Mouse (Mus musculus): ENCODE data around the gene Olfr1196. TPM values are rescaled to one million over a fixed set of nuclear protein-coding genes. Genes with fewer than 3 reads are reported as not detected.
"Not testable (repeated sequence)": the region's sequence is repeated elsewhere in the genome, so short reads cannot be mapped to it uniquely, and the experiment has no call there.

Olfr1196 gene
- not detected in 2 replicates for polyA plus RNA-seq (2014; fragmentation: Nextera tagmentation; extraction: Ambion mirVana)

DNA sequence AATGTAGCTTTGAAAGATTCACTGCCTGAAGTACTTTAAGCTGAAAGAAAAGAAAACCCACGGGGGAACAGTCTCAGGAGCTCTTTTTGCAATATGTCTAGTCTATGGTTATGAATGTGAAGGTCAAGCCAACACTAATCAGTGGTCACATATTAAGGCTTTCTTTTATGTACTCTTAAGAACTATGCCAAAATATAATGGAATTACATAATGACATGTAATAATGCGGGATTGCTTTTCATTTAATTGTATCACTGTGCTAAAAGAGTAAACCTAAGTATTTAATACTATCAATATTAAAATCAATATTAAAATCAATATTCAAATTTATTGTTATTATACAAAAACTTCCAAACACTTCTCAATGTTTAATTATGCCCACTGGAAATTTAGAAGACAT lies at the start of gene Olfr1196:
Olfr1196 (minus strand) TSS at position 101 of the 400 bp plus-strand sequence.
- no peaks in the 10 kb centered on the region for H3K27me3 ChIP-seq (ENCODE audit: insufficient read depth, low read length)
- H3K9me3 ChIP-seq (ENCODE audit: low read depth, low read length): no peaks in the 10 kb centered on the region
- no peak within 1 kb of the TSS for H3K4me2 ChIP-seq
- H3K36me3 ChIP-seq (ENCODE audit: insufficient read depth): no peaks in the 10 kb centered on the region
- no peaks in the 10 kb centered on the region for H3K4me1 ChIP-seq (ENCODE audit: insufficient read depth)
- TF ChIP-seq CTCF (IDR thresholded peaks at IDR 0.05; ENCODE audit: low read depth): no peak
- 81% methylated on average over 2 of the region's 2 CpGs for WGBS
- H3K9ac ChIP-seq: no peak within 1 kb of the TSS
- ATAC-seq (ENCODE audit: insufficient read depth) (no peak), DNase-seq (no peak)
- H3K27ac ChIP-seq (ENCODE audit: low read depth): no peak within 1 kb of the TSS
- H3K4me3 ChIP-seq (ENCODE audit: low read depth, low read length): no peak within 1 kb of the TSS

DNA sequence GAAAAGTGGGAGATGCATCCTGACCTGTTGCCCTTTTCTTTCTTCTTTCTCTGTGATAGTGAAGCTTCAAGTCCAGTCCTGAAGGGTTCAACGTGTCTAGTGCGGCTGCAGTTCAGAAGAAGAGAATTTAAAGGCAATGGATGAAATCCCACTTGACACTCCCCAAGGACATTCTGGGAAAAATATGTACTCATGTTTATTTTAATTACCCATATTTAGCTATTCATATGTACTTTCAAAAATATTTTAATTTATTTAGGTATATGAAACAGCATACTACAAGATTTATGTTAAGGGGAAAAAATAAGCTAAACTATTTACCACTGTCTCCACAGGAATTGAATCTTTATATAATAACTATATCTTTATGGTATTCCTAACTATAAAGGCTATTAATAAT lies 46.9 kb upstream of the Olfr1196 start, which contains the start of gene Olfr1198:
Olfr1198 (minus strand) TSS at position 101 of the 400 bp plus-strand sequence.
- Histone ChIP-seq H3K9ac (no peak within 1 kb of the TSS), H3K36me3 (ENCODE audit: insufficient read depth) (no peaks in the 10 kb centered on the region), H3K9me3 (ENCODE audit: low read depth, low read length) (no peaks in the 10 kb centered on the region), H3K4me3 (ENCODE audit: low read depth, low read length) (no peak within 1 kb of the TSS), H3K27ac (ENCODE audit: low read depth) (no peak within 1 kb of the TSS), H3K4me2 (no peak within 1 kb of the TSS), H3K4me1 (ENCODE audit: insufficient read depth) (no peaks in the 10 kb centered on the region), H3K27me3 (ENCODE audit: insufficient read depth, low read length) (no peaks in the 10 kb centered on the region)
- TF ChIP-seq CTCF (IDR thresholded peaks at IDR 0.05; ENCODE audit: low read depth): no peak
- DNase-seq (no peak), ATAC-seq (ENCODE audit: insufficient read depth) (no peak)
- 86% methylated on average over 2 of the region's 2 CpGs for WGBS

DNA sequence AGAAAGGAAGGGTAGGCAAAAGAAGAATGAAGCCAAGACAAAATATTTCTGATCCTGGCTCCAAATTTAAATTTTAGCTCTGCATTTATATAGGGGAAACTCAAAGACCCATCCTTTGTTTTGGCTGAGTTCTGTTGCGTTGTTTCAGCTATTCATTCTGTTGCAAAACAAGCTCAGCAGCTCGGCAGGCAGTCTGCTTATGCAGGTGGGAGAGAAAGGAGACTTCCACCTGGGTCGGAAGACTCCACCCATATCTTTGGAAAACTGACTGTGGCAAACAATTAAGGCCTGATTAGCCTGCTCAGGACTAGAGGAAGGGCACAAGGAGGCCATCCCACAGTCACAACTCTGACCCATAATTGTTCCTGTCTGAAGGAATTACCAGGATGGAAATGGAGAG lies 39.0 kb upstream of the Olfr1196 start:
- Histone ChIP-seq H3K4me2 (no peak overlapping the region), H3K36me3 (ENCODE audit: insufficient read depth) (no peaks in the 10 kb centered on the region)
- TF ChIP-seq CTCF (IDR thresholded peaks at IDR 0.05; ENCODE audit: low read depth): no peak

DNA sequence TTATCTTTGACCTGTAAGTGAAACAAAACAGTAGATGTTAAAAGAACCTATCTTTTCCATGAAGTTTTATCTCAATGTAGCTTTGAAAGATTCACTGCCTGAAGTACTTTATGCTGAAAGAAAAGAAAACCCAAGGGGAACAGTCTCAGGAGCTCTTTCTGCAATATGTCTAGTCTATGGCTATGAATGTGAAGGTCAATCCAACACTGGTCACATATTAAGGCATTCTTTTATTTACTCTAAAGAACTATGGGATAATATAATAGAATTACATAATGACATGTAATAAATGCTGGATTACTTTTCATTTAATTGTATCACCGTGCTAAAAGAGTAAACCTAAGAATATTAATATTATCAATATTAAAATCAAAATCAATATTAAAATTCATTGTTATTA lies 27.9 kb upstream of the Olfr1196 start, which contains the start of gene Olfr1197:
Olfr1197 (minus strand) TSS at position 101 of the 400 bp plus-strand sequence.
- no peak for TF ChIP-seq CTCF (IDR thresholded peaks at IDR 0.05; ENCODE audit: low read depth)
- Histone ChIP-seq H3K36me3 (ENCODE audit: insufficient read depth) (no peaks in the 10 kb centered on the region), H3K9ac (no peak within 1 kb of the TSS), H3K4me2 (no peak within 1 kb of the TSS), H3K9me3 (ENCODE audit: low read depth, low read length) (no peaks in the 10 kb centered on the region), H3K27me3 (ENCODE audit: insufficient read depth, low read length) (no peaks in the 10 kb centered on the region), H3K4me3 (ENCODE audit: low read depth, low read length) (no peak within 1 kb of the TSS), H3K27ac (ENCODE audit: low read depth) (no peak within 1 kb of the TSS), H3K4me1 (ENCODE audit: insufficient read depth) (no peaks in the 10 kb centered on the region)
- DNase-seq: no peak
- ATAC-seq (ENCODE audit: insufficient read depth): no peak
- 85% methylated on average over 1 of the region's 1 CpGs for WGBS

More for the DNA sequence above, 39.0 kb upstream of the Olfr1196 start:
- ATAC-seq (ENCODE audit: insufficient read depth) (no peak), DNase-seq (no peak)
- H3K27me3 ChIP-seq (ENCODE audit: insufficient read depth, low read length): no peaks in the 10 kb centered on the region
- no peak overlapping the region for H3K9ac ChIP-seq
- no peak overlapping the region for H3K27ac ChIP-seq (ENCODE audit: low read depth)
- H3K4me3 ChIP-seq (ENCODE audit: low read depth, low read length): no peak overlapping the region
- 66% methylated on average over 3 of the region's 3 CpGs for WGBS
- H3K9me3 ChIP-seq (ENCODE audit: low read depth, low read length): no peaks in the 10 kb centered on the region
- no peaks in the 10 kb centered on the region for H3K4me1 ChIP-seq (ENCODE audit: insufficient read depth)

- no peak for ATAC-seq (ENCODE audit: insufficient read depth)
- Histone ChIP-seq H3K36me3 (ENCODE audit: insufficient read depth) (no peaks in the 10 kb centered on the region), H3K27ac (ENCODE audit: low read depth) (no peak within 1 kb of the TSS), H3K4me3 (ENCODE audit: low read depth, low read length) (no peak within 1 kb of the TSS), H3K9ac (no peak within 1 kb of the TSS), H3K9me3 (ENCODE audit: low read depth, low read length) (no peaks in the 10 kb centered on the region), H3K27me3 (ENCODE audit: insufficient read depth, low read length) (no peaks in the 10 kb centered on the region), H3K4me1 (ENCODE audit: insufficient read depth) (no peaks in the 10 kb centered on the region), H3K4me2 (no peak within 1 kb of the TSS)
- DNase-seq: no peak
- no peak for TF ChIP-seq CTCF (IDR thresholded peaks at IDR 0.05; ENCODE audit: low read depth)
Observed at GRCm38 (mm10) chr2:88689087-88689486, 15.3 kb downstream of the Olfr1196 start, which contains the start of gene Olfr1195. Olfr1195 (minus strand) TSS chr2:88689187.

- ATAC-seq (ENCODE audit: insufficient read depth); H3K4me2 ChIP-seq; H3K4me3 ChIP-seq (ENCODE audit: low read depth, low read length); H3K36me3 ChIP-seq (ENCODE audit: insufficient read depth); H3K4me1 ChIP-seq (ENCODE audit: insufficient read depth); H3K27me3 ChIP-seq (ENCODE audit: insufficient read depth, low read length); H3K9ac ChIP-seq; DNase-seq; H3K9me3 ChIP-seq (ENCODE audit: low read depth, low read length); H3K27ac ChIP-seq (ENCODE audit: low read depth): not testable (repeated sequence)
Observed at GRCm38 (mm10) chr2:88675328-88675727, 29.1 kb downstream of the Olfr1196 start, which contains the start of gene Olfr1193. Olfr1193 (plus strand) TSS chr2:88675628.

DNA sequence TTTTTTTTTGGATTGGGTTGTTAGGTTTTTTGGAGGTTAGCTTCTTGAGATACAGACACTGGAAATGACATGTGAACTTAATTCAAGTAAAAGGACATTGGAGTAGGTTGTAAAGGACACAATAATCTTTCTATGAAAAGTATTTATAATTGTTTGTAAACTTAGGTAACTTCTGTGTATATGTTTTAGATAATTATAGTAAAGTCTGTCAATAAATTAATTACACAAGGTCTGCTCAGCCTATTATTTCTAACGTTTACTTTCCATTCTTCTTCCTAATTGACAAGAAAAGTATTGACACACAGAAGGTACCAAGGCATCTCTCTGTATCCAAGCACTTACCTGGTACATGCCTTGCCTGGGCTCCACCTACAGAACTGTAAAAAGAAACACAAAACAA lies 56.2 kb downstream of the Olfr1196 start, which contains the start of gene Olfr1192-ps1:
Olfr1192-ps1 (plus strand) TSS at position 301 of the 400 bp plus-strand sequence.
- H3K36me3 ChIP-seq (ENCODE audit: insufficient read depth): no peaks in the 10 kb centered on the region
- DNase-seq: no peak
- 30% methylated on average over 1 of the region's 1 CpGs for WGBS
- ATAC-seq (ENCODE audit: insufficient read depth): no peak
- H3K9ac ChIP-seq: no peak within 1 kb of the TSS
- H3K4me2 ChIP-seq: no peak within 1 kb of the TSS
- H3K9me3 ChIP-seq (ENCODE audit: low read depth, low read length): no peaks in the 10 kb centered on the region
- H3K4me3 ChIP-seq (ENCODE audit: low read depth, low read length): no peak within 1 kb of the TSS
- no peak within 1 kb of the TSS for H3K27ac ChIP-seq (ENCODE audit: low read depth)
- no peaks in the 10 kb centered on the region for H3K4me1 ChIP-seq (ENCODE audit: insufficient read depth)
- TF ChIP-seq CTCF (IDR thresholded peaks at IDR 0.05; ENCODE audit: low read depth): no peak
- H3K27me3 ChIP-seq (ENCODE audit: insufficient read depth, low read length): no peaks in the 10 kb centered on the region

Other genes with a start within 250 kb of the Olfr1196 start
- not detected in 2 replicates for gene Olfr1183, start 249.7 kb downstream of the Olfr1196 start, polyA plus RNA-seq (2014; fragmentation: Nextera tagmentation; extraction: Ambion mirVana)
- gene Olfr1184, start 221.0 kb downstream of the Olfr1196 start, polyA plus RNA-seq (2014; fragmentation: Nextera tagmentation; extraction: Ambion mirVana): not detected in 2 replicates
- not detected in 2 replicates for gene Olfr1185-ps1, start 211.3 kb downstream of the Olfr1196 start, polyA plus RNA-seq (2014; fragmentation: Nextera tagmentation; extraction: Ambion mirVana)
- not detected in 2 replicates for gene Olfr1186, start 186.0 kb downstream of the Olfr1196 start, polyA plus RNA-seq (2014; fragmentation: Nextera tagmentation; extraction: Ambion mirVana)
- gene Olfr1188, start 147.7 kb downstream of the Olfr1196 start, polyA plus RNA-seq (2014; fragmentation: Nextera tagmentation; extraction: Ambion mirVana): not detected in 2 replicates
- not detected in 2 replicates for gene Olfr1189, start 118.1 kb downstream of the Olfr1196 start, polyA plus RNA-seq (2014; fragmentation: Nextera tagmentation; extraction: Ambion mirVana)
- not detected in 2 replicates for gene Olfr1191-ps1, start 64.1 kb downstream of the Olfr1196 start, polyA plus RNA-seq (2014; fragmentation: Nextera tagmentation; extraction: Ambion mirVana)
- gene Olfr1192-ps1, start 56.1 kb downstream of the Olfr1196 start, polyA plus RNA-seq (2014; fragmentation: Nextera tagmentation; extraction: Ambion mirVana): not detected in 2 replicates
- gene Olfr1193, start 29.0 kb downstream of the Olfr1196 start, polyA plus RNA-seq (2014; fragmentation: Nextera tagmentation; extraction: Ambion mirVana): not detected in 2 replicates
- not detected in 2 replicates for gene Olfr1195, start 15.4 kb downstream of the Olfr1196 start, polyA plus RNA-seq (2014; fragmentation: Nextera tagmentation; extraction: Ambion mirVana)
- gene Olfr1197, start 27.8 kb upstream of the Olfr1196 start, polyA plus RNA-seq (2014; fragmentation: Nextera tagmentation; extraction: Ambion mirVana): not detected in 2 replicates
- gene Olfr1198, start 46.8 kb upstream of the Olfr1196 start, polyA plus RNA-seq (2014; fragmentation: Nextera tagmentation; extraction: Ambion mirVana): not detected in 2 replicates
- not detected in 2 replicates for gene Olfr1199, start 55.9 kb upstream of the Olfr1196 start, polyA plus RNA-seq (2014; fragmentation: Nextera tagmentation; extraction: Ambion mirVana)
- not detected in 2 replicates for gene Olfr1200, start 65.9 kb upstream of the Olfr1196 start, polyA plus RNA-seq (2014; fragmentation: Nextera tagmentation; extraction: Ambion mirVana)
- not detected in 2 replicates for gene Olfr1201, start 88.4 kb upstream of the Olfr1196 start, polyA plus RNA-seq (2014; fragmentation: Nextera tagmentation; extraction: Ambion mirVana)
- gene Olfr1202, start 109.9 kb upstream of the Olfr1196 start, polyA plus RNA-seq (2014; fragmentation: Nextera tagmentation; extraction: Ambion mirVana): not detected in 2 replicates
- gene Olfr1205, start 125.1 kb upstream of the Olfr1196 start, polyA plus RNA-seq (2014; fragmentation: Nextera tagmentation; extraction: Ambion mirVana): not detected in 2 replicates
- gene Olfr1204, start 144.7 kb upstream of the Olfr1196 start, polyA plus RNA-seq (2014; fragmentation: Nextera tagmentation; extraction: Ambion mirVana): not detected in 2 replicates
- not detected in 2 replicates for gene Olfr1206, start 158.6 kb upstream of the Olfr1196 start, polyA plus RNA-seq (2014; fragmentation: Nextera tagmentation; extraction: Ambion mirVana)
- gene Olfr1208, start 197.7 kb upstream of the Olfr1196 start, polyA plus RNA-seq (2014; fragmentation: Nextera tagmentation; extraction: Ambion mirVana): not detected in 2 replicates
- not detected in 2 replicates for gene Olfr1209, start 210.6 kb upstream of the Olfr1196 start, polyA plus RNA-seq (2014; fragmentation: Nextera tagmentation; extraction: Ambion mirVana)
- gene Olfr1211, start 233.5 kb upstream of the Olfr1196 start, polyA plus RNA-seq (2014; fragmentation: Nextera tagmentation; extraction: Ambion mirVana): not detected in 2 replicates
- not detected in 2 replicates for gene Olfr1212, start 249.4 kb upstream of the Olfr1196 start, polyA plus RNA-seq (2014; fragmentation: Nextera tagmentation; extraction: Ambion mirVana)

Measured in lung, embryonic 14.5 days (tissue).